Mouse (Mus musculus): ENCODE data around the gene Fbxl17. TPM values are rescaled to one million over a fixed set of nuclear protein-coding genes. Genes with fewer than 3 reads are reported as not detected.

Gene Fbxl17
- total and polyA plus RNA-seq, 3 experiments = 5.0 to 9.7 TPM; not detected in 1

DNA sequence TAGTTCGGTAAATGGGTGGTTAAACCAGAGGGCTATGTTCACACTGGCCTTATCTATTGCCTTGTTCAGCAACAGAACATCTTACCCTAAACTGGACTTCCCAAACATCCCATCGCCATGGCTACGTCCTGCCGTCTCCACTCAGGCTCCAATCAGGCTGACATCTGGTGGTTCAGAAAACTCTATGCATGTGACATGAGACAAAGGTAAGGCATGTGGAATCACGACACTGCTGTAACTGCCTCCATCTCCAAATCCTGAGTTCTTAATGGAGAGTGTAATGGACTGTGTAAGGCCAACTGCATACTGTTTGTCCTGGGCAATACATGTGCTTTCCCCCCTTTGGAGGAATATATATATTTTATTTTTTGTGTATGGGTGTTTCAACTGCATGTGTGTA is 382.7 kb downstream of the Fbxl17 start:
- no peak for DNase-seq (ENCODE audit: low read depth, low spot score)
- Histone ChIP-seq H3K27ac (ENCODE audit: control insufficient read depth, low read depth, low read length) (no peak overlapping the region), H3K4me1 (ENCODE audit: control insufficient read depth in 1 of 2, insufficient read depth in 2 of 2, low read length in 2 of 2) (no peaks in the 10 kb centered on the region), H3K79me2 (ENCODE audit: control insufficient read depth, insufficient read depth, low read length, poor library complexity) (no peaks in the 10 kb centered on the region), H3K4me3 (ENCODE audit: control insufficient read depth in 1 of 2, insufficient read depth in 1 of 2, low read depth in 2 of 2, low read length in 2 of 2) (no peak overlapping the region), H3K9me3 (replicated peaks; ENCODE audit: insufficient read depth, low read length) (no peaks in the 10 kb centered on the region), H3K27me3 (ENCODE audit: control insufficient read depth in 1 of 2, insufficient read depth in 2 of 2, low read length in 2 of 2) (no peaks in the 10 kb centered on the region), H3K9ac (ENCODE audit: control insufficient read depth, low read depth, low read length, poor library complexity, severe bottlenecking) (no peak overlapping the region), H3K36me3 (ENCODE audit: control insufficient read depth in 1 of 2, insufficient read depth in 2 of 2, low read length in 2 of 2) (no peaks in the 10 kb centered on the region)
- TF ChIP-seq MYC (IDR thresholded peaks at IDR 0.05; ENCODE audit: low read depth, low read length) (no peak), ZC3H11A (IDR thresholded peaks at IDR 0.05; ENCODE audit: low read depth, low read length) (no peak), GATA1 (IDR thresholded peaks at IDR 0.05; ENCODE audit: low read depth, low read length) (no peak)

DNA sequence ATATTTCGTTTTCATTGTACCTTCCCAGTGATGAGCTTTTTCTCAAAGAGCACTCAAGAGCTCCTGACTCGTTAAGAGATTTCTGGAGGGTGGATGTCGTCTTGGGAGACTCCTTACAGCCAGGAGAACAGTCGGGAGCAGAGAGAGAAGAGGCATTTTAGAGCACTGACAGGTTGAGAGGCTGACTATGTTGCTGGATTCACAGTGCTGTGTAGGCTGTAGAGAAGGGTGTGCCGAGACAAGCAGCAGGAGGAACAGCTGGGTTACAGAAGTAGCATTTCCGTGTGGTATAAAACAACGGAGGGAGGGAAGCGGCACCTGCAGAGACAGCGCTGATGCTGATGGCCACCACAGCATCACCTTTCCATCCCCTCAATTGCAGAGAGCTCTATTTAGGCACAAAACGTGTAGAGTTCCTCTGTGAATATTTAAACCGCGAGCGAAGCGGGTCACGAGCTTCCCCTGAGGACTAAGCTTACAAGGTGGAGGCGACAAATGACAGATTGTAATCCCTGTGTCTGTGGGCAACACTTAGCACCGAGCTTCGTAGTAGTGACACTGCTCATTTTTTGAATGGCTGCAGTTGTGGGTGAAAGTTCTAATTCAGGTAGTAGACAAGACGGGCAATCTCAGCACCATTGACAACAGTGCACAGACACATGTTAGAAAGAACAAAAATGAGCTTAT is 385.3 kb downstream of the Fbxl17 start:
- Histone ChIP-seq H3K27ac (ENCODE audit: control insufficient read depth, low read depth, low read length) (no peak overlapping the region), H3K9ac (ENCODE audit: control insufficient read depth, low read depth, low read length, poor library complexity, severe bottlenecking) (no peak overlapping the region), H3K9me3 (replicated peaks; ENCODE audit: insufficient read depth, low read length) (no peaks in the 10 kb centered on the region), H3K79me2 (ENCODE audit: control insufficient read depth, insufficient read depth, low read length, poor library complexity) (no peaks in the 10 kb centered on the region), H3K27me3 (ENCODE audit: control insufficient read depth in 1 of 2, insufficient read depth in 2 of 2, low read length in 2 of 2) (no peaks in the 10 kb centered on the region), H3K4me3 (ENCODE audit: control insufficient read depth in 1 of 2, insufficient read depth in 1 of 2, low read depth in 2 of 2, low read length in 2 of 2) (no peak overlapping the region), H3K36me3 (ENCODE audit: control insufficient read depth in 1 of 2, insufficient read depth in 2 of 2, low read length in 2 of 2) (no peaks in the 10 kb centered on the region), H3K4me1 (ENCODE audit: control insufficient read depth in 1 of 2, insufficient read depth in 2 of 2, low read length in 2 of 2) (no peaks in the 10 kb centered on the region)
- DNase-seq (ENCODE audit: low read depth, low spot score) = no peak
- TF ChIP-seq ZKSCAN1 (IDR thresholded peaks at IDR 0.05; ENCODE audit: low read depth, low read length) = no peak
- no peak for TF ChIP-seq NRF1 (IDR thresholded peaks at IDR 0.05; ENCODE audit: insufficient read depth, low read depth, low read length, poor library complexity, severe bottlenecking)
- TF ChIP-seq MYB (IDR thresholded peaks at IDR 0.05; ENCODE audit: low read depth, low read length) = no peak
- TF ChIP-seq CHD2 (IDR thresholded peaks at IDR 0.05; ENCODE audit: low read length) = no peak
- no peak for TF ChIP-seq CHD1 (IDR thresholded peaks at IDR 0.05; ENCODE audit: low read depth, low read length)
- TF ChIP-seq NELFE (IDR thresholded peaks at IDR 0.05; ENCODE audit: low read depth, low read length) = no peak
- TF ChIP-seq USF2 (IDR thresholded peaks at IDR 0.05; ENCODE audit: borderline replicate concordance in 1 of 2, insufficient read depth in 1 of 2, low read depth in 1 of 2, low read length in 2 of 2) = no peak
- TF ChIP-seq HCFC1 (IDR thresholded peaks at IDR 0.05; ENCODE audit: low read depth, low read length) = no peak
- no peak for TF ChIP-seq TCF12 (IDR thresholded peaks at IDR 0.05; ENCODE audit: low read depth, low read length)
- TF ChIP-seq POLR2A (IDR thresholded peaks at IDR 0.05; ENCODE audit: control insufficient read depth in 1 of 2, insufficient read depth in 1 of 2, low read depth in 1 of 2, low read length in 2 of 2, poor library complexity in 1 of 2) = no peak
- no peak for TF ChIP-seq MXI1 (IDR thresholded peaks at IDR 0.05; ENCODE audit: low read depth, low read length)
- no peak for TF ChIP-seq SMC3 (IDR thresholded peaks at IDR 0.05; ENCODE audit: low read depth, low read length)
- TF ChIP-seq ELF1 (IDR thresholded peaks at IDR 0.05; ENCODE audit: low read depth, low read length) = no peak

All from MEL (cell line).